Mouse (Mus musculus) cortical plate, adult 2 months (tissue): ENCODE results near the gene Pabpn1.

ENCODE experiments used
- CTCF ChIP-seq: fragments of 200-500 bp; IDR thresholded peaks from 2 replicates; pipeline ENCODE4 v1.5.1; 2011; ENCODE audit warnings: mild to moderate bottlenecking, control low read depth, low read length; ENCODE audit not compliant: insufficient read depth; ENCODE audit errors: extremely low read depth
- POLR2A ChIP-seq: fragments of 200-500 bp; IDR thresholded peaks from 2 replicates; pipeline ENCODE4 v1.6.1; 2011; ENCODE audit warnings: mild to moderate bottlenecking, low read length, control low read depth; ENCODE audit not compliant: insufficient read depth; ENCODE audit errors: extremely low read depth

DNA sequence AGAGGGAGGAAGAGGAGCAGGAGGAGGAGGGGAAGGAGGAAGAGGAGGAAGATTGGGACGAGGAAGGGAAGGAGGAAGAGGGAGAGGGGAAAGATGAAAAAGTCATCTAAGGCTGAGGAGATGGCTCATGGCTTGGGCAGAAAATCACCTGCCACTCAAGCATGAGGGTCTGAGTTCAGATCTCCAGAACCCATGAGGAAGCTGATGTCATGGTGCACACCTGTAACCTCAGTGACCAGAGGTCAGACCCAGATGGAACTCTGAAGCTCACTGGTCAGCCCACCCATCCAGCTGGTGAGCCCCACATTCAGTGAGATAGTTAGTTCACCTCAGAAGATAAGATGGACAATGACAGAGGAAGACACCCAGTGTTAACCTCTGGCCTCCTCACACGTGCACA lies 52.6 kb downstream of the Pabpn1 start:
- no peak for TF ChIP-seq CTCF
- no peak for TF ChIP-seq POLR2A
